Mouse (Mus musculus) cerebellum, postnatal 14 days (tissue): ENCODE results near the gene Ehd2.
A peak's percentile ranks its signal among the peaks of the same experiment; 100 is the strongest.
"Not testable (repeated sequence)": the region's sequence is repeated elsewhere in the genome, so short reads cannot be mapped to it uniquely, and the experiment has no call there.

Experiments used
- DNase-seq, 2 experiments: peaks; one replicate each; pipeline ENCODE4 v3.0.0; 2021; ENCODE audit warnings: mixed read lengths in 2 of 2

The Ehd2 gene

DNA sequence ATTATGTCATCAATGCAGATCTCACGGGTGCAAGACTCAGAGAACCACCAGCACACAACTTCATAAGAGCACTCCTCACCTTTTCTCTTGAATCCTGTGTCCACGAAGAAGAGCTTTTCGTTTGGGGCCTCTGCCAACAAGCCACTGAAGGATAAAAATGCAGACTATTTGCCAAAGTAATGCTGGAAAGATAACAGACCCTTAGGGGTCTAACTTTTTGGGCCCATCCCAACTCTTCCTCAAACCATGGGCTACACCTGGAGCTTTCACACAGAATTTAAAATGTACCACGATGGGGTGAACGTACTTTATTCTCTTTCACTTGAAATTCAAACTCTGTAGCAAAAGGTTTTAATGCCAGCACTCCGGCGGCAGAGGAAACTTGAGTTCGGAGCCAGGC lies 22.2 kb downstream of the Ehd2 start:
- DNase-seq, result peak in 1 of 2 experiments; percentile 42

DNA sequence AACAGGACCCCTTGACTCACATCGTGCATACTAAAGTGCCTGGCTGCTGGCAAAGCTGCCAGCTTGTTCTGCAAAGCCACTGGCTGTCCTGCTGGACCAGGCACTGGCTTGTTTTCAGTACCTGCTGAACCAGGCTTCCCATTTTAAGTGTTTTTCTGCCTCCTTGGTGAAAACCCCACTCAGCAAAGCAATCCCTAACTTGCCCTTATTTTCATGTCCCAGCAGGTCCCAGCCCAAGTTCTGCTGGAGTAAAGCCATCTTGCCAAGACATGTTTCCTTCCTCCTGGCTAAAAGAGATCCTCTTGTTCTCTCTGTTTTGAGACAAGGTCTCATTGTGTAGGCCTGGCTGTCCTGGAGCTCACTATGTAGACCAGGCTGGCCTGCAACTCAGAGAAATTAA lies 23.1 kb downstream of the Ehd2 start:
- no peak for DNase-seq

DNA sequence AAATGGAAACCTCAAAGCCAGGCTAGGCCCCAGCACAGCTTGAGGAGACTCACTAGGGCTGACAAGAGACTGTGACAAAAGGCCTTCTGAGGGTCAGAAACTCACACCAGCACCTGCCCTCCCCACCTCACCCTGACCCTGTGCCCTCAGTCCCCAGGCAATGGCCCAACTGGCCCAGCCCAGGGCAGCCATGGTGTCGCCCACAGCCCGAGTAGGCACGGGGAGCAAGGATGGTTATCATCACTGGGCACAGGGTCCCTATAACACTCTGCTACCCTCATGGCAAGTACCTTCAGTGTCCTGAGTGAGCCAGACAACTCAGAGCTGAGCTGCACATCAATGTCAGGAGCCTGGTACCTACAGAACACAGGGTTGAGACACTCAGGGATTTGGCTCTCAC lies 28.7 kb downstream of the Ehd2 start:
- DNase-seq, result no peak

GRCm38 (mm10) chr7:15937491-15937890 lies 29.9 kb downstream of the Ehd2 start:
- DNase-seq, result no peak

DNA sequence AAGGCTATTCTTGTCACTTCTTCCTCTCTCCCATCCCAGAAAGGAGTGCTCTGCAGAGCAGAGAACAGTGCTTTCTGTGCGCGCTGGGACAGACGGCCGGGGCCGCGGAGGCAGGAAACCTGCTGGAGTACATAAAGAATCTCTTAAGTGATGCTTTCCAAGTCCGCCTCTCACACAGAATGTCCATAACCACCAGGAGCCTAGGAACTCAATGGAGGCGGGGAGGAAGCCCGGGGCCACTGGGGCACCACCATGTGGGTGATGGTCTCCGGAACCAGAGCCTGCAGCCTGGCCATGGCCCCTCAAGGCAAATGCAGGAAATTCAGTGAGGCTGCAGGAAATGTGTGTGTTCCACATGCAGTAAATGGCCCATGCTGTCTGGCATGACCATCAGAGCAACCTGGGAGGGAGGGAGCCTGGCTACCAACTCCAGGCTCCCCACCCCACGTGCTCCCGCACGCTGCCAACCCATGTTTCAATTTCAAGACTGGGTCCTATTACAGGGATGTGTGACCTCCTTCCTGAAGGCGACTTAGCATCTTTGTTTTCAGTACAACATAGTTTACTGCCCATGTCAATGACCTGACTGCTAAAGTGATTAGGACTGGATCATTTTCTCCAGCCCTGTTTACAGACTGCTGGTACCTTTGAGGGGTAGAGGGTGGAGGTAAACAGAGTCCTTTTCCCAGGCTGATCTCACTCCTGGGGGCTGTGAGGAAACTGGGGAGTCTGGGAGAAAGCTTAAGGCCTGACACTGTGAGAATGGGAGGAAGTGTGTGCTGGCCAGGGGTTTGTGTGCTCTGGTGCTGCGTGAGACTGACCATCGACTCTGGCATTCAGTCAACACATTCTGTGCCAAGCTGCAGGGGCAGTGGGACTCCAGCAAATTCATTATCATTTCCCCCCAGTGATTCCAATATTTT lies 33.7 kb downstream of the Ehd2 start:
- no peak for DNase-seq

DNA sequence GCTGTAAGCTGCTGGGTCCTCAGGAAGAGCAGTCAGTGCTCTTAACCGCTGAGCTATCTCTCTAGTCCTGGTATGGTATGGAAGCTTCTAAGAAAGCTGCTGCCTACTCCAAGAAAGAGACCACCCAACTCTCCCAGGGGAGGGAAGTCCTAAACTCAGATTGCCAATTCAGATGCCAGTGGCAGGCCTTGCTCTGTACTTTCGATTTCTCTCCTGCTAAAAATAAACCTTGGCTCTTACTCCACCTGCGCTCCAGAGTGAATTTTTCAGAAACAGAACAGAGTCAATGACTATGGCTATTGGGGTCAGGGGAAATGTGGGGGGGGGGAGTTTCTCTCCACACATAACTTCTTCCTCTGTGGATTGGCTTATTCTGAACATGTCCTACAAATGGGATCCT lies 35.7 kb downstream of the Ehd2 start:
- DNase-seq, result no peak

DNA sequence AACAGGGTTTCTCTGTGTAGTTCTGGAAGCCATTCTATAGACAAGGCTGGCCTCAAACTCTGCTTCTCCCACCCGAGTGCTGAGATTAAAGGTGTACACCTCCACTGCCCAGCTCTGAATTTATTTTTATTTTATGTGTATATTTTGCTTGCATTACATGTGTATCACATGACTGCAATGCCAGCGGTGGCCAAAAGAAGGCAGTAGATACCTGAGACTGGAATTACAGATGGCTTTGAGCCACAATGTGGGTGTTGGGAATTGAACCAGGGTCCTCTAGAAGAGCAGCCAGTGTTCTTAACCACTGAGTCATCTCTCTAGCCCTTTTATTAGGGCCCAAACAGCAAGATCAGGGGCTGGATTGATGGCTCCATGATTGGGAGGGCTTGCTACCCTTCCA lies 36.8 kb downstream of the Ehd2 start:
- no peak for DNase-seq

DNA sequence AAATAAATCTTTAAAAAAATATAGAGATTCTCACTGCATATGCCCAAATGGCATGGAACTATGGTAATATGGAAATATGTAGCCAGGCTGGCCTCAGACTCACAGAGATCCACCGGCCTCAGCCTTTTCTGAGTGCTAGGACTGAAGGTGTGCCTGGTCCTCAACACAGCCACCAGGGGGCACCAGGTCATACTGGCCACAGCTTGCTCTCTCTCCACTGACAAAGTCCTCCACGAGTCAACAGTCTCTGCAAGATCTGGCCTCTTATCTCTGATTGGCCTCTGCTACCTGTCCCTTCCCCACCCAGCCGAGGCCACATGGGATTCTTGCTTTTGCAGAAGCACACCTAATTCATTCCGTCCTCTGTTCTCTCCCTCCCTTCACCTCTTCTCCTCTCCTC lies 37.5 kb downstream of the Ehd2 start:
- peak; percentile 57 to 75 for DNase-seq

- DNase-seq, result peak; percentile 95 to 96
These were observed 45.1 kb downstream of the Ehd2 start, which contains the start of gene Selenow for GRCm38 (mm10) chr7:15922220-15922773. Gene Selenow (minus strand): TSS chr7:15922402.

DNA sequence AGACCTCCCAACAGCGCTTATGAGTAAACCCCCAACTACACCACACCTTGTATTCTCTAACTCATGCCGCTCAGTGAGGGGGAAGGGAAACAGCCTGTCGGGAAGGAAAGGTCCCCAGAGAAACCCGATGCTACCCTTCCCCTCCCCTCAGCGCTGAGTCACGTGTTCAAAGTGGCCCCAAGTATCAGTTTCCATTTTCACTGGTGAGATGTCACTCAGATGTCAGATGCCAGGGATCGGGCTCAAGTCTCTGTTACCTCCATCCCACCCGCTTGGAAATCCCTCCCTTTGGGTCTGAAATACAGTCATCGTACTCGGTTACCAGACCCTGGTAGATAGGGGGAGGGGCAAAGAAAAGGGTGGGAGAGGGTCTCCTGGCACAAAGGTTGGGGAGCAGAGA lies 45.6 kb downstream of the Ehd2 start:
- no peak for DNase-seq

GRCm38 (mm10) chr7:15920645-15921190 lies 46.6 kb downstream of the Ehd2 start:
- no peak for DNase-seq

DNA sequence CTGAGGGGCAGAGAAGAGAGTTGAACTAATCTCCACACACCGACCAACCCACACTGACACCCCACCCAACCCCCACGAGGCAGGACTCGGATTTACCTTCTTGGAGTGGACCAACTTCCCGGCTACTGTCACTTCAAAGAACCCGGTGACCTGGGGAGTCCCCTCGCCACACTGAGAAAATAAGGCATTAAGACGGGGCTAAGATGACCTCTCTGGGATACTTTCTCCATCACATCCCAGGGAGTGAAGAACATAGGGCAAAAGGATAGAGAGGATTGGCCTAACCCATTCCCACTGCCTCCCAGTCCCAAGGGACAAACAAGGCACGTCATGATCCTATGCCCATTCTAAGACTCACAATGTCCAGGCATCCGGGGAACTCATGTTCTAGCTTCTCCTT lies 47.4 kb downstream of the Ehd2 start:
- no peak for DNase-seq

GRCm38 (mm10) chr7:15918371-15918770 lies 49.0 kb downstream of the Ehd2 start:
- peak in 1 of 2 experiments; percentile 53 for DNase-seq

DNA sequence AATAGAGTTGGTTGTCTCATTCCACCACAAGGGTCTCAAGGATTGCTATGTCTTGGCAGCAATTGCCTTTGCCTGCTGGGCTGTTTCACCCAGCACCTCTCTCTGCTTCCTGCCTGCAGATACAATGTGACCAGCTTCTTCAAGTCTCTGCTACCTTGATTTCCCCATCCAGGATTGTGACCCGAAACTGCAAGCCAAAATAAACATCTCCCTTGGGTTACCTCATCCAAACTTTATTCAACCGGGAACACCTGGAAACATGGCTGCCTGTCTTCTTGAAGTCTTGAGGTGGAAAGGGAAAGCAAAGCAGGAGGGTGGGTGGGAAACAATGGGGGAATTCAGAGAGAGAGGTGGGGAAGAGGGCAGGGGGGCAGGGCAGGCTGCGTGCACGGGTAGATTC lies 50.4 kb downstream of the Ehd2 start:
- no peak for DNase-seq

DNA sequence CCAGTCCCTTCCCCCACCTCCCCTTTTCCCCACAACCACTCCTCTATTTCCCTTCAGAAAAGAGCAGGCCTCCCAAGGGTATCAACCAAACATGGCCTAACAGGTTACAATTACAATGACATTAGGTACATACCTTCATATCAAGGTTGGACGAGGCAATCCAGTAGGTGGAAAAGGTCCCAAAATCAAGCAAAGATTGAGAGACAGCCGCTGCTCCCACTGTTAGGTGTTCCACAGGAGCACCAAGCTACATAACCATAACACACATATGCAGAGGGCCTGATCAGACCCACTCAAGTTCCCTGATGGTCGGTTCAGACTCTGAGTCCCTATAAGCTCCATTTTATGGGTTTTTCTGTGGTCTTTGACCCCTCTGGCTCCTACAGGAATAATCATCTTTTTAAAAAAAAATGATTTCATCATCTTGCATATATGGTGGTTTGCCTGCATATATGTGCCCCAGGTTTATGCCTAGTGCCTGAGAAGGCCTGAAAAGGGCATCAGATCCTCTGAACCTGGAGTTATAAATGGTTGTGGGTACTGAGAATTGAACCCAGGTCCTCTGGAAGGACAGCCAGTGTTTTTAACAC lies 51.1 kb downstream of the Ehd2 start:
- no peak for DNase-seq

- not testable (repeated sequence) for DNase-seq
These were observed 51.7 kb downstream of the Ehd2 start for GRCm38 (mm10) chr7:15915695-15916094.

- DNase-seq, result peak in 1 of 2 experiments; percentile 4
These were observed 52.6 kb downstream of the Ehd2 start for GRCm38 (mm10) chr7:15914751-15915150.

- peak; percentile 44 to 64 for DNase-seq
These were observed 53.1 kb downstream of the Ehd2 start for GRCm38 (mm10) chr7:15914252-15914651.

DNA sequence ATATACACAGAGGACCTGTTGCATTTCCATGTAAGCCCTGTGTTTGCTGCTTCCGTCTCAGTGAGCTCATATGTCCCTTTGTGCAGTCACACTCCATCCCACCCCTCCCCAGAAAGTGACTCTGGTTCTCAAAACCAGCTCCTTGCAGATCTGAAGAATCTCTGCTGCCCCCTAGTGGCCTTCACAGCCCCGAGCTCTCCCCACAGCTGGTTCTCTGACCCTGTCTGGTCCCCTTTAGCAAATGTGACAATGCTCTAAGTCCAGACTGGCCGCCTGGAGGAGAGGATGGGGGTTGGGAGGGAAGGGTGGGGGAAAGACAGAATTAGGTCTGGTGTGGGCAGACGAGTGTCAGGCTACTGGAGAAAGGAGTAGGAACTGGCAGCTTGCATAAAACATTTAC lies 55.2 kb downstream of the Ehd2 start:
- DNase-seq, result peak; percentile 78 to 88

GRCm38 (mm10) chr7:15910521-15910920 lies 56.8 kb downstream of the Ehd2 start:
- no peak for DNase-seq

- DNase-seq, result peak in 1 of 2 experiments; percentile 5
These were observed 59.3 kb downstream of the Ehd2 start for GRCm38 (mm10) chr7:15907971-15908590.

GRCm38 (mm10) chr7:15906602-15907001 lies 60.8 kb downstream of the Ehd2 start:
- no peak for DNase-seq

GRCm38 (mm10) chr7:15905861-15906260 lies 61.5 kb downstream of the Ehd2 start:
- DNase-seq, result no peak
